Mouse (Mus musculus): ENCODE data around the gene Sec23ip. TPM values are rescaled to one million over a fixed set of nuclear protein-coding genes. Genes with fewer than 3 reads are reported as not detected.

Gene Sec23ip
- 50.8 TPM for polyA plus RNA-seq (2017; shearing (Covaris generic))

GRCm38 (mm10) chr7:128744684-128745485, at the start of gene Sec23ip:
Sec23ip (plus strand) TSS chr7:128744943.

DNA sequence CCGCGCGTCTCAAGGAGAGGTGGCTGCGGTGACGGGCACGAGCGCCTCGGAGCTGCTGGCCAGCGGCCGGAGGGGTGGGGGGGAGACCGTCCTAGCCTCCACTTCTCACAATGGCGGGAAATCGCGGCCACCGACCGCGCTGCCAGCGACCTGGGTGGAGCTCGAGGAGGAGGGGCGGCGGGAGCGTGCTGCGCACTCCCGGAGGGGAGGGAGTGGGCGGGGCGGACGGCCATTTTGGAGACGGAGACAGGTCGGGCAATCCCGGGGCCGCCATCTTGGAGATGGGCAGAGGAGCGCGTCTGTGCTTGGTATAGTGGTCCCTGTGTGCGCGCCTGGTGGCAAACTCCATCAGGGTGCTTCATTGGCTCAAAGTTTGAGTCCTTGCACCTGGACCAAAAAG, 4.4 kb upstream of the Sec23ip start, which contains the start of gene Mcmbp:
Gene Mcmbp, minus strand, starts transcription at position 162 of the 400 bp plus-strand sequence.

Other genes with a start within 250 kb of the Sec23ip start
- 6.7 TPM for gene Bag3, start 221.3 kb upstream of the Sec23ip start, polyA plus RNA-seq (2017; shearing (Covaris generic))
- 72.2 TPM for gene Inpp5f, start 133.6 kb upstream of the Sec23ip start, polyA plus RNA-seq (2017; shearing (Covaris generic))
- gene Mcmbp, start 4.4 kb upstream of the Sec23ip start, polyA plus RNA-seq (2017; shearing (Covaris generic)), result 127 TPM

Measured in CD4-positive, CD25-positive, alpha-beta regulatory T cell (primary cell).